Mouse (Mus musculus): ENCODE measurements around the gene Prrt1. TPM values are rescaled to one million over a fixed set of nuclear protein-coding genes. Genes with fewer than 3 reads are reported as not detected.

Gene Prrt1
- total and polyA plus RNA-seq, 3 experiments = not detected

DNA sequence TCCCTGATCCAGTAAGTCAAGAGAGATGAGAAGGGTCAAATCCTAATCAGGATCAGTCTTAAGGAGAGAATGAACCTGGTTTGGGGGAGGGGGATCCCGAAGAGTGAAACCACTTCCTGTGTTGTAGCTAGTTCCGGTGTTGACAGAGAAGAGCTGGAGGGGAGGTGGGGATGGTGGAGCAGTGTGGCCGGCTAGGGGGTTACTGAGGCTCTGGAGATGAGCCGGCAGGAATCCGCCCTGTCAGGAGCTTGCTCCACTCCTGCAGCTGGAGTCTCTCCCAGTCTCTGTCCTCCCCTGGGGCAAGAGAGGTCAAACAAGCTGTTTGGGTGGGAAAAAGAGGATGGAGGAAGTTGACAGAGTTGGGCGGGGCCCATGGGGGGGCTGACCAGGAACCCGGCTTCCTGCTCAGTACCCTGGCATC lies 39.6 kb upstream of the Prrt1 start, which contains the start of gene Gpsm3 (continued):
- no peak for TF ChIP-seq NRF1 (IDR thresholded peaks at IDR 0.05; ENCODE audit: low read depth, low read length)
- no peak for TF ChIP-seq ZC3H11A (IDR thresholded peaks at IDR 0.05; ENCODE audit: low read depth, low read length)
- no peak for TF ChIP-seq CTCF (conservative IDR thresholded peaks at IDR 0.05 in 1 of 2, IDR thresholded peaks at IDR 0.05 in 1 of 2; ENCODE audit: low read depth in 2 of 2, low read length in 2 of 2)
- TF ChIP-seq BHLHE40 (IDR thresholded peaks at IDR 0.05; ENCODE audit: low read depth, low read length) = no peak
- no peak for TF ChIP-seq RCOR1 (conservative IDR thresholded peaks at IDR 0.05; ENCODE audit: low read depth, low read length)
- TF ChIP-seq JUND (conservative IDR thresholded peaks at IDR 0.05; ENCODE audit: low read depth, low read length) = no peak
- TF ChIP-seq E2F4 (IDR thresholded peaks at IDR 0.05; ENCODE audit: insufficient replicate concordance, low read depth, low read length) = no peak
- no peak for TF ChIP-seq KAT2A (IDR thresholded peaks at IDR 0.05; ENCODE audit: insufficient replicate concordance, low read length)
- TF ChIP-seq ELF1 (IDR thresholded peaks at IDR 0.05; ENCODE audit: low read depth, low read length) = peak; percentile 85
- TF ChIP-seq MXI1 (IDR thresholded peaks at IDR 0.05; ENCODE audit: low read depth, low read length) = peak; percentile 72
- TF ChIP-seq CHD1 (IDR thresholded peaks at IDR 0.05; ENCODE audit: low read depth, low read length) = no peak
- peak; percentile 65 for TF ChIP-seq POLR2A (IDR thresholded peaks at IDR 0.05; ENCODE audit: low read depth, low read length)
- no peak for TF ChIP-seq USF2 (conservative IDR thresholded peaks at IDR 0.05; ENCODE audit: low read depth, low read length)
- TF ChIP-seq NELFE (IDR thresholded peaks at IDR 0.05; ENCODE audit: low read depth, low read length) = peak; percentile 58; the same call in 1 of the 2 replicates

DNA sequence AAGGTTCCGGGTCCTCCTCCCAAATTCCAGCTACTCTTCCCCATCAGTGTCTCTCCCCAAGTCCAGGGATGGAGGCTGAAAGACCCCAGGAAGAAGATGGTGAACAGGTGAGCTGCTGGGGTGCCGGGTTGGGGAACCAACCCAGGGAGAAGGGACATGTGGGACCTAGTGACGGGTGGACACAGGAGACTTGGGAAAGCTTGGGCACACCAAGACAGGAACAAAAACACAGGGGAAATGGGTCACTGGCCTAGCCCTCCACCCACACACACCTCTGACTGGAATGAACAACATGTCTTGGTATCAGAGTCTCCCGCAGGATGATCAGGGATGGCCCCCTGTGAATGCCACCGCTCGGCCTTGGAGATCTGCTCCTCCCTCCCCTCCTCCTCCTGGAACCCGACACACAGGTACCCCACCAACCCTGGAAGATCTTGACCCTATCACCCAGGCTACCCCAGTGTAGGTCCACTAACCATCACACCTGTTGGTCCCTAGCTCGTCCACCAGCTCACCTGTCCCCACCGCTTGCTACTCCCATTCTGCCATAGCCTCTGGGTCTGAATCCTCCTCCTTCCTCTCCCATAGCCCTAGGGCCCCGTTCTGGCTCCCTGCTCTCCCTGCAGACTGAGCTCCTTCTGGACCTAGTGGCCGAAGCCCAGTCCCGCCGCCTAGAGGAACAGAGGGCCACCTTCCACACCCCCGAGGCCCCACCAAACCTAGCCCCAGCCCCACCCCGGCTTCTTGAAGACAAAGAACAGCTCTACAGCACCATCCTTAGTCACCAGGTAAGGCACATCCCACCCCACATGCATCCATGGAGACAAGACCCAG lies 39.0 kb upstream of the Prrt1 start:
- H3K9ac ChIP-seq (ENCODE audit: insufficient read depth, low read depth) = peak overlapping the region; percentile 67
- H3K27ac ChIP-seq (ENCODE audit: insufficient read depth, low read depth) = peak overlapping the region; percentile 85
- no peak for DNase-seq (ENCODE audit: extremely low read depth)
- dilution Hi-C loops (cut with MboI; ENCODE audit: extremely low pct_ligation_motif_present, extremely low pct_unique_long_range_greater_than_20kb, low sequenced_read_pairs) (no loop called here), in situ Hi-C loops (cut with MboI; ENCODE audit: low pct_ligation_motif_present, low pct_unique_long_range_greater_than_20kb, low sequenced_read_pairs) (no loop called here)
- H3K79me2 ChIP-seq (replicated peaks; ENCODE audit: control insufficient read depth, extremely low read depth, insufficient read depth, poor library complexity, severe bottlenecking) = no peaks in the 10 kb centered on the region; the same call in 1 of the 2 replicates
- no peaks in the 10 kb centered on the region for H3K27me3 ChIP-seq (replicated peaks)
- H3K4me2 ChIP-seq (ENCODE audit: insufficient read depth, low read depth, poor library complexity, severe bottlenecking) = peak overlapping the region; percentile 73
- H3K36me3 ChIP-seq (replicated peaks in 1 of 2; ENCODE audit: control insufficient read depth in 1 of 2, insufficient read depth in 1 of 2, low read length in 1 of 2) = peaks cover 11 to 22% of the 10 kb centered on the region in 2 experiments
- peak overlapping the region; percentile 51 to 88 (median 82) for H3K4me3 ChIP-seq (replicated peaks in 1 of 3; ENCODE audit: low read depth in 2 of 3, low read length in 2 of 3, poor library complexity in 1 of 3)
- peaks cover 8 to 49% of the 10 kb centered on the region in 2 experiments; a peak in 2 of 4 replicates for H3K4me1 ChIP-seq (ENCODE audit: control insufficient read depth in 1 of 2, insufficient read depth in 2 of 2)
- TF ChIP-seq ZMIZ1 (IDR thresholded peaks at IDR 0.05; ENCODE audit: low read depth, low read length) (no peak), ETS1 (conservative IDR thresholded peaks at IDR 0.05; ENCODE audit: low read depth, low read length) (no peak), MAFK (IDR thresholded peaks at IDR 0.05; ENCODE audit: insufficient replicate concordance, low read length) (no peak), NRF1 (IDR thresholded peaks at IDR 0.05; ENCODE audit: low read depth, low read length) (no peak), JUND (conservative IDR thresholded peaks at IDR 0.05; ENCODE audit: low read depth, low read length) (no peak), RCOR1 (conservative IDR thresholded peaks at IDR 0.05; ENCODE audit: low read depth, low read length) (no peak), SIN3A (IDR thresholded peaks at IDR 0.05; ENCODE audit: low read length) (no peak), PAX5 (IDR thresholded peaks at IDR 0.05; ENCODE audit: low read length) (no peak), BHLHE40 (IDR thresholded peaks at IDR 0.05; ENCODE audit: low read depth, low read length) (no peak), EP300 (IDR thresholded peaks at IDR 0.05; ENCODE audit: low read length) (no peak), NELFE (IDR thresholded peaks at IDR 0.05; ENCODE audit: low read depth, low read length) (no peak), MEF2A (IDR thresholded peaks at IDR 0.05; ENCODE audit: borderline replicate concordance, low read depth, low read length) (no peak)
- H3K9me3 ChIP-seq (replicated peaks; ENCODE audit: low read length) = no peaks in the 10 kb centered on the region
